20 mouse cellular contexts compared by ENCODE assay signal in the genomic region with DNA sequence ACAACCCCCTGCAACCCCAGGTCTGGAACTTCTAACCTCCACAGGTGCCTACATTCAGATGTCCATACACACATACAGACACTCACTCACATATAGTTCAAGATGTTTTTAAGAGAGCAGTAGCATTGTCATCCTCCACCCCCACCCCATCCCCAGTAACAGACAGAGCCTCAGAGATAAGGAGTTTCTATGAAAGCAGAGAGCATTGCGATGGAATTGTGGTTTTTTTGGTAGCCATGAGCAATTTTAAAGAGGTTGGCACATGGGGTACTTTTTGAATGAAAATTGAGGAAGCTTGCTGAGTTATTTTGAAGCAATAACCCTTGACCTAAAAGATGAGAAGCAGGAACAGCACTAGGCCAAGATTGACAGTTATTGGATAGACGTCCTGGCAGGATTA.
DNase-seq lines count a peak whose midpoint lies in the region; ATAC-seq lines count a peak whose summit lies in the region.
"Had no signal": no experiment of that assay in that cellular context is flagged by ENCODE, and none has a peak within 500 bp of the region (broad histone marks: within the 10 kb centered on the region; RNA-seq: fewer than 3 reads in every experiment).

No protein-coding gene starts in this region.

- peak; percentile 2 for DNase-seq in MEL-GATA-1-ER (ENCODE audit: extremely low read depth, low read depth)
- no peak for DNase-seq in embryo, embryonic 10.5 days (ENCODE audit: low spot score)
- no peak for DNase-seq in frontal cortex, postnatal 25 days (ENCODE audit: low spot score in 2 of 2)
- no peak for DNase-seq in thymus, postnatal 25 days
- no peak for DNase-seq in heart, postnatal 10 days
- DNase-seq: adrenal gland, postnatal 10 days; cerebellum, adult 2 months; cerebellum, postnatal 10 days; gastrocnemius, postnatal 36 days; heart, postnatal 36 days had no signal

- peak; percentile 89 for ATAC-seq in common myeloid progenitor, adult 5-6 weeks (replicated peaks; ENCODE audit: low read depth, poor library complexity, severe bottlenecking)
- ATAC-seq in liver, embryonic 12.5 days, result peak; percentile 72
- ATAC-seq in megakaryocyte, adult 5-6 weeks (ENCODE audit: poor library complexity, severe bottlenecking), result peak; percentile 77
- ATAC-seq: CD4-positive, CD25-positive, alpha-beta regulatory T cell, adult 4 months; forebrain, embryonic 13.5 days; intestine, embryonic 16.5 days had no signal

- H3K4me2 ChIP-seq in liver, embryonic 12.5 days, result no peak overlapping the region
- H3K4me2 ChIP-seq: forebrain, embryonic 13.5 days; heart, embryonic 12.5 days; hindbrain, embryonic 15.5 days had no signal

- no peaks in the 10 kb centered on the region for H3K27me3 ChIP-seq in liver, embryonic 12.5 days (replicated peaks)
- H3K27me3 ChIP-seq: forebrain, embryonic 13.5 days; heart, embryonic 12.5 days; hindbrain, embryonic 15.5 days had no signal

- no peak overlapping the region for H3K9ac ChIP-seq in liver, embryonic 12.5 days
- H3K9ac ChIP-seq: forebrain, embryonic 13.5 days; heart, embryonic 12.5 days; hindbrain, embryonic 15.5 days had no signal

- H3K4me3 ChIP-seq in liver, embryonic 12.5 days, result no peak overlapping the region
- H3K4me3 ChIP-seq: embryonic facial prominence, embryonic 10.5 days; forebrain, embryonic 13.5 days; heart, embryonic 12.5 days; hindbrain, embryonic 15.5 days had no signal

- H3K36me3 ChIP-seq in liver, embryonic 12.5 days, result no peaks in the 10 kb centered on the region
- H3K36me3 ChIP-seq: embryonic facial prominence, embryonic 10.5 days; G1E; heart, embryonic 12.5 days; hindbrain, embryonic 15.5 days had no signal

- peaks cover 20% of the 10 kb centered on the region for H3K4me1 ChIP-seq in liver, embryonic 12.5 days
- H3K4me1 ChIP-seq: embryonic facial prominence, embryonic 10.5 days; forebrain, embryonic 13.5 days; hindbrain, embryonic 15.5 days had no signal

- intact Hi-C loops in heart, postnatal 10 days (cut with DNase I), result loop anchor here (5.0 kb wide), 1 partner anchor 46 kb away; no protein-coding TSS in a partner anchor

- no peaks in the 10 kb centered on the region for H3K9me3 ChIP-seq in liver, embryonic 12.5 days (replicated peaks)
- H3K9me3 ChIP-seq: embryonic facial prominence, embryonic 10.5 days; forebrain, embryonic 13.5 days; G1E; heart, embryonic 12.5 days; hindbrain, embryonic 15.5 days had no signal

- WGBS in liver, embryonic 12.5 days (ENCODE audit: insufficient replicate concordance), result 34% methylated on average over 2 of the region's 2 CpGs

- no peak overlapping the region for H3K27ac ChIP-seq in liver, embryonic 12.5 days
- H3K27ac ChIP-seq: embryonic facial prominence, embryonic 10.5 days; forebrain, embryonic 13.5 days; hindbrain, embryonic 15.5 days had no signal
